Mouse (Mus musculus) heart, postnatal 25 days (tissue): ENCODE results near the gene Zdhhc21. TPM values are rescaled to one million over a fixed set of nuclear protein-coding genes. Genes with fewer than 3 reads are reported as not detected.

Experiments
- DNase-seq: peaks from one replicate; pipeline ENCODE4 v3.0.0; 2022; ENCODE audit warnings: low spot score
- intact Hi-C: fragments of 180-260 bp; cut with DNase I; formaldehyde crosslinking; loops from one replicate; pipeline ENCODE4 v1.15.1; 2025
- total RNA-seq, 2 experiments: library from RNA; stranded (reverse); gene quantifications; 2 replicates each; pipeline ENCODE4 v1.2.3; 2021

The Zdhhc21 gene
- total RNA-seq, 2 experiments from 2014 or later = 10.8 to 11.6 TPM

DNA sequence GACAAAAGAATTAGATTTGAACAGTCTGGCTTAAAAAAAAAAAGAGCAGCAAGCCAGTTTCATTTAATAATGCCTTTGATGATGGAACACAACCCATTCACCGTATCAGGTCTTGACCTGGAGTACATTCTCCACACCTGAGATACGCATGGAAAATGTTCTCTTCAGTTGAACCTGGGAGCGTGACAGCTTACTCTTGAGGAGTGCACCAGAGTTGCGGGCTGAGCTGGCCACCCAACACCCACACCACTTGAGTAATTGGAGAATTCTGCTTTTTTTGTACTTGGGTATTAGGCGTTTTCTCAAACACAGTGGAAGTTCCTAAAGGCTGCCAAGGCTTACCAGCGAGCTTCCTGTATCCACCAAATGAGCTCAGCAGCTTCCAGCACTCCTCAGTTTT lies 66.2 kb downstream of the Zdhhc21 start:
- intact Hi-C loops = no loop called here
- no peak for DNase-seq

DNA sequence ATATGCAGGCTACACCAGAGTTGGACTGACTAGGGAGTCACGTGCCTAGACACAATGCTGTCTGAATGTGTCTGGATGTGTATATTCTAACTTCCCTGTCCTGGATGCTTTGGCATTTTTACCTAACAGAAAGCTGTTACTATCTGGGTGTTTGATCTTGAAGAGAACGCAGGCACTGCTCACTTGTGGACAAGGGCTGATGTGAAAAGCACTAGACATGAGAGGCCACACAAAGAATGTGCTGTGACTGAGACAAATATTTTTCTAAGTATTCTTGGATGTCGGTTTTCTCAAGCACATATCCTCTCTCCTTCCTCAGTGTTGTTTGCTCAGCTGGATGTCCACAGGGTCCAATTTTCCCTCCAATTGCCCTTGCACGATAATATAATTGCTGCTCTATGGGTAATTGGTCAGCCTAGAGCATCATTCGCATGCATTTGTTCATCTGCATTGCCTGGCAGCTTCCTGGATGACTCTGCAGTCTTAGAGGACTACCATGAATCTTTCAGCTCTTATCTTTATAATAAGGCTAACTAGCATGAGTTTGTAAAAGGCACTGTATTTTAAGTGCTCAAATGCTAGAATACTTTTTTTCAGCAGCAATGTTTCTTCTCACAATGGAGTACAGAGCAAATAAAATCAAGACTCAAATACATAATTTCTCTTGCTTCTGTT lies 66.7 kb downstream of the Zdhhc21 start:
- DNase-seq = no peak
- intact Hi-C loops = no loop called here

GRCm38 (mm10) chr4:82765513-82766216 lies 94.1 kb downstream of the Zdhhc21 start:
- intact Hi-C loops = no loop called here
- DNase-seq = no peak

- intact Hi-C loops = no loop called here
- no peak for DNase-seq
Measured at GRCm38 (mm10) chr4:82763586-82763985, 96.2 kb downstream of the Zdhhc21 start.

DNA sequence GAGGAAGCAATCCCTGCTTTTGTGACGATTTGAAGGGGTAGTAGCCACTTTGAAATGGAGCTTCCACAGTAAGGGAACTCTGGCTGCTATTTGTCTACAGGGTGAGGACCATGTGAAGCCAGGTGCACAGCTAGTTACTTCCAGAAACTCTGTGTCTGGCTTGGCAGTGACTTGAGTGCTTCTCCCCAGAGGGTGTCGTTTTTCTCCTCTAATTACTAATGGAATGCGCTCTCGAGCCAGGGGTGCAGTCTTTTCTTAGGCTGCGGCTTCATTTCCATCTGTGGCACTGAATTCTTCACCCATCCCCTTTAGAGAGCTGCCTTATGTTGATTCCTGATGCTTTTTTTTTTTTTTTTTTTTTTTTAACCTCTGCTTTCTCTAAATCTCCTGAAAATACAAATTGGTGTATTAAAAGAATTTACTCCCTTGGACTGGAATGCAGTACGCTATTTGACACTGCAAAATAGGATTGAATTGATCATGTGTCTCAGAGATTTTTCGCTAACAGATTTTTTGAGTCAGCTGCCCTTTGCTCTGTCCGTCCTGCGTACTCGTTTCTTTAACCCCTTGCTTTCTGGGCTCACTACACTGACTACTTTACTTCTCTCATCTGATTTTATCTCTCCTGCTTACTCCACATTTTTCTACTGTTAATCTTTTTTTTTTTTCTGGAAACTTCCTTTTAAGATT lies 97.2 kb downstream of the Zdhhc21 start:
- intact Hi-C loops = no loop called here
- DNase-seq = no peak

DNA sequence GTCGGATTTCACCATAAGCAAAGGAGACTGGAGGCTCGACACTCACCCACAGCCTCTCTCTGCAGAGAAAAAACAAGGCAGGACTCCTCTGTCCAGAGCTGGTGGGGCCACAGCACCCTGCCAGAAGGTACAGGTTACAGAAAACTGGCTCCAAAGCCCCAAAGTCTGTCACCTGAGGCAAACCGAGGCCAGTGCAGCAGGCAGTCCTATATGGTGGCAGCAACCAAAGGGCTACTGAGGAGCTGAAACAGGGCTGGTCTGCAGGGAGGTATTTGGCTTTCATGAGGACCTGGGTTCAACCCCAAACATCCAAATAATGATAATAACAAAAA lies 103.5 kb downstream of the Zdhhc21 start:
- DNase-seq = no peak
- intact Hi-C loops = no loop called here

DNA sequence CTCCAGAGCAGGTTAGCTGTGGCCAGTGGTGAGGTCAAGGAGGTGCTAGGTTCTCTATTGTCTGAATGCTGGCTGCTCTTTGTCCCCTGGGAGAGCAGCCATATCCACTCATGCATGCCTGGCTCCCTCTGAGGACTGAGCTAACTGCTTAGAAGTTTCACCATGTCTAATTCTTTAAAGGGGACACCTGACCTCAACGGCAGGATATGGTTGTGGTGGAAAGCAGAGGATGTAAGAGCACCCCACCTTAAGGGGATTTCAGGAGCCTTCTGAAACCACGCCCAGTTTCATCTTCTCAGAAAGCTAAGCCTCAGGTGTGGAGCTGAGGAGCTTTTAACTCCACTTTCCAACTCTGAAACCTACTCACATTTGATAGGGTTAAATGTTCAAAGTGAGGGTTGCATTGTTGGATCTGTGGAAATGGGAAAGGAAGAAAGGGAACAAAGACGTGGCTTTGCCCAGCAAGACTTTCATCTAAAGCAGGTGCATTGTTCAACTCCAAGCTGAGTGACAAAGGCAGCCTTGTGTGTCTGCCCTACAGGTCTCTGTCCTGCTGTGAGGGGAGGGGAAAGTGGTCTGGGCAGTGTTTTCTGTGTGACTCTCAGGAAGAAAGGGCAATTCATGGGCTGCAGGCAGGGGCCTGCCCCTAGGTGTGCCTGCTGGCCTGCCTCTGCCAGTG lies 104.0 kb downstream of the Zdhhc21 start:
- intact Hi-C loops = no loop called here
- DNase-seq = no peak

Other genes with a start within 250 kb of the Zdhhc21 start
- gene Nfib, start 154.2 kb downstream of the Zdhhc21 start, total RNA-seq = 100 to 1,000 TPM; 119 to 122 TPM
- not detected for gene Cer1, start 25.2 kb upstream of the Zdhhc21 start, total RNA-seq
- gene Frem1, start 192.4 kb upstream of the Zdhhc21 start, total RNA-seq = under 1 TPM; 0.59 to 0.65 TPM